Mouse (Mus musculus): ENCODE results near the gene Suox. TPM values are rescaled to one million over a fixed set of nuclear protein-coding genes. Genes with fewer than 3 reads are reported as not detected.
"Not testable (repeated sequence)": the region's sequence is repeated elsewhere in the genome, so short reads cannot be mapped to it uniquely, and the experiment has no call there.

Gene Suox
- polyA plus RNA-seq (2016; fragmentation: Nextera tagmentation; extraction: Ambion mirVana): 15.1 and 16.4 TPM in 2 replicates

- Histone ChIP-seq H3K4me1 (peaks cover 15% of the 10 kb centered on the region), H3K9me3 (replicated peaks) (no peaks in the 10 kb centered on the region), H3K27ac (peak within 1 kb of the TSS; percentile 64), H3K4me2 (replicated peaks) (peak within 1 kb of the TSS; percentile 86), H3K9ac (peak within 1 kb of the TSS; percentile 71), H3K27me3 (peaks cover 7% of the 10 kb centered on the region; the same call in 1 of the 2 replicates), H3K4me3 (peak within 1 kb of the TSS; percentile 80), H3K36me3 (0 out of 2 replicates have a peak, but pooled peaks cover 11% of the 10 kb centered on the region)
- peak; percentile 94 for ATAC-seq (ENCODE audit: low FRiP score)
- WGBS: under 1% methylated on average over 59 of the region's 60 CpGs
These were observed at the start of gene Suox for GRCm38 (mm10) chr10:128673763-128674468. Suox (minus strand) TSS chr10:128674073.

- no peak overlapping the region for H3K4me3 ChIP-seq
- no peaks in the 10 kb centered on the region for H3K36me3 ChIP-seq
- 85% methylated on average over 19 of the region's 19 CpGs for WGBS
- H3K27ac ChIP-seq: no peak overlapping the region
- ATAC-seq (ENCODE audit: low FRiP score): no peak
- no peak overlapping the region for H3K9ac ChIP-seq
- H3K9me3 ChIP-seq (replicated peaks): no peaks in the 10 kb centered on the region
- no peaks in the 10 kb centered on the region for H3K4me1 ChIP-seq
- no peaks in the 10 kb centered on the region for H3K27me3 ChIP-seq
- H3K4me2 ChIP-seq (replicated peaks): no peak overlapping the region
These were observed 42.0 kb upstream of the Suox start for GRCm38 (mm10) chr10:128715559-128716537.

- H3K27me3 ChIP-seq; H3K27ac ChIP-seq; H3K36me3 ChIP-seq; ATAC-seq (ENCODE audit: low FRiP score); H3K9ac ChIP-seq; H3K4me1 ChIP-seq; H3K9me3 ChIP-seq (replicated peaks); H3K4me2 ChIP-seq (replicated peaks); H3K4me3 ChIP-seq: not testable (repeated sequence)
- 91% methylated on average over 7 of the region's 7 CpGs for WGBS
These were observed 37.4 kb upstream of the Suox start for GRCm38 (mm10) chr10:128711318-128711717.

- Histone ChIP-seq H3K4me2 (replicated peaks) (peak overlapping the region; percentile 74), H3K4me1 (peaks cover 12% of the 10 kb centered on the region), H3K27me3 (0 out of 2 replicates have a peak, but pooled peaks cover 2% of the 10 kb centered on the region), H3K9me3 (replicated peaks) (no peaks in the 10 kb centered on the region), H3K9ac (peak overlapping the region; percentile 39; the same call in 1 of the 2 replicates), H3K27ac (0 out of 2 replicates have a peak overlapping the region, but pooled peaks have one; percentile 23), H3K4me3 (peak overlapping the region; percentile 80), H3K36me3 (peaks cover 10% of the 10 kb centered on the region)
- 12% methylated on average over 11 of the region's 11 CpGs for WGBS
- ATAC-seq (ENCODE audit: low FRiP score): peak; percentile 30; the same call in 1 of the 2 replicates
These were observed 31.4 kb upstream of the Suox start for GRCm38 (mm10) chr10:128705317-128705693.

GRCm38 (mm10) chr10:128704491-128705316, 30.8 kb upstream of the Suox start, which contains the start of gene Cdk2:
Cdk2 (minus strand) TSS chr10:128705031.
- Histone ChIP-seq H3K9ac (peak within 1 kb of the TSS; percentile 65), H3K27ac (peak within 1 kb of the TSS; percentile 82), H3K27me3 (0 out of 2 replicates have a peak, but pooled peaks cover 2% of the 10 kb centered on the region), H3K4me2 (replicated peaks) (peak within 1 kb of the TSS; percentile 74), H3K4me3 (peak within 1 kb of the TSS; percentile 80), H3K4me1 (peaks cover 12% of the 10 kb centered on the region), H3K9me3 (replicated peaks) (no peaks in the 10 kb centered on the region), H3K36me3 (peaks cover 14% of the 10 kb centered on the region)
- WGBS: 1% methylated on average over 61 of the region's 62 CpGs
- ATAC-seq (ENCODE audit: low FRiP score): peak; percentile 94

- peaks cover 12% of the 10 kb centered on the region for H3K4me1 ChIP-seq
- H3K4me3 ChIP-seq: peak within 1 kb of the TSS; percentile 80
- H3K9ac ChIP-seq: peak within 1 kb of the TSS; percentile 65
- ATAC-seq (ENCODE audit: low FRiP score): no peak
- peak within 1 kb of the TSS; percentile 74 for H3K4me2 ChIP-seq (replicated peaks)
- H3K27ac ChIP-seq: peak within 1 kb of the TSS; percentile 82
- H3K27me3 ChIP-seq: 0 out of 2 replicates have a peak, but pooled peaks cover 2% of the 10 kb centered on the region
- no peaks in the 10 kb centered on the region for H3K9me3 ChIP-seq (replicated peaks)
- WGBS: 27% methylated on average over 4 of the region's 4 CpGs
- peaks cover 19% of the 10 kb centered on the region for H3K36me3 ChIP-seq
These were observed 30.0 kb upstream of the Suox start, which contains the start of gene Pmel for GRCm38 (mm10) chr10:128703895-128704294. Pmel (plus strand) TSS chr10:128704195.

- WGBS: 85% methylated on average over 6 of the region's 6 CpGs
- H3K27ac ChIP-seq: no peak overlapping the region
- no peak for ATAC-seq (ENCODE audit: low FRiP score)
- no peak overlapping the region for H3K4me3 ChIP-seq
- H3K27me3 ChIP-seq: 0 out of 2 replicates have a peak, but pooled peaks cover 2% of the 10 kb centered on the region
- no peak overlapping the region for H3K9ac ChIP-seq
- no peak overlapping the region for H3K4me2 ChIP-seq (replicated peaks)
- H3K4me1 ChIP-seq: peaks cover 12% of the 10 kb centered on the region
- no peaks in the 10 kb centered on the region for H3K9me3 ChIP-seq (replicated peaks)
- peaks cover 21% of the 10 kb centered on the region for H3K36me3 ChIP-seq
These were observed 28.6 kb upstream of the Suox start for GRCm38 (mm10) chr10:128702328-128703007.

GRCm38 (mm10) chr10:128700712-128701111, 26.8 kb upstream of the Suox start:
- Histone ChIP-seq H3K4me2 (replicated peaks) (no peak overlapping the region), H3K27me3 (no peaks in the 10 kb centered on the region), H3K4me3 (no peak overlapping the region), H3K36me3 (peaks cover 21% of the 10 kb centered on the region), H3K4me1 (peaks cover 12% of the 10 kb centered on the region), H3K9ac (no peak overlapping the region), H3K9me3 (replicated peaks) (no peaks in the 10 kb centered on the region), H3K27ac (no peak overlapping the region)
- WGBS: 89% methylated on average over 5 of the region's 5 CpGs
- no peak for ATAC-seq (ENCODE audit: low FRiP score)

- ATAC-seq (ENCODE audit: low FRiP score): no peak
- H3K27ac ChIP-seq: no peak overlapping the region
- no peak overlapping the region for H3K9ac ChIP-seq
- peaks cover 21% of the 10 kb centered on the region for H3K36me3 ChIP-seq
- no peak overlapping the region for H3K4me3 ChIP-seq
- no peak overlapping the region for H3K4me2 ChIP-seq (replicated peaks)
- no peaks in the 10 kb centered on the region for H3K27me3 ChIP-seq
- no peaks in the 10 kb centered on the region for H3K9me3 ChIP-seq (replicated peaks)
- peaks cover 15% of the 10 kb centered on the region for H3K4me1 ChIP-seq
- WGBS: 84% methylated on average over 11 of the region's 11 CpGs
These were observed 25.7 kb upstream of the Suox start for GRCm38 (mm10) chr10:128699611-128700010.

GRCm38 (mm10) chr10:128699006-128699405, 25.1 kb upstream of the Suox start:
- Histone ChIP-seq H3K27me3 (no peaks in the 10 kb centered on the region), H3K9ac (no peak overlapping the region), H3K4me3 (no peak overlapping the region), H3K27ac (no peak overlapping the region), H3K4me1 (peaks cover 15% of the 10 kb centered on the region), H3K36me3 (peaks cover 21% of the 10 kb centered on the region), H3K4me2 (replicated peaks) (no peak overlapping the region), H3K9me3 (replicated peaks) (no peaks in the 10 kb centered on the region)
- 87% methylated on average over 5 of the region's 5 CpGs for WGBS
- ATAC-seq (ENCODE audit: low FRiP score): no peak
